Mouse (Mus musculus) intestine, postnatal 0 days (tissue): ENCODE measurements around the gene Plin2. TPM values are rescaled to one million over a fixed set of nuclear protein-coding genes. Genes with fewer than 3 reads are reported as not detected.
A peak's percentile ranks its signal among the peaks of the same experiment; 100 is the strongest.

Source experiments
- ATAC-seq: fragments of 200-750 bp; cut with Nextera tagmentation; 2 replicates; pipeline ENCODE4 v1.8.0; 2017; ENCODE audit warnings: mild to moderate bottlenecking, moderate TSS enrichment, moderate library complexity
- H3K27ac ChIP-seq: fragments of 300-500 bp; sonication (generic); 2 replicates; pipeline ENCODE4 v1.5.1; 2014; ENCODE audit warnings: mild to moderate bottlenecking, low read depth, low read length, moderate library complexity
- H3K27me3 ChIP-seq: fragments of 300-500 bp; sonication (generic); replicated peaks from 2 replicates; pipeline ENCODE4 v1.6.1; 2014; ENCODE audit warnings: low read length, mixed read lengths; ENCODE audit not compliant: control insufficient read depth, insufficient read depth
- H3K36me3 ChIP-seq: fragments of 300-500 bp; sonication (generic); 2 replicates; pipeline ENCODE4 v1.6.1; 2014; ENCODE audit warnings: mild to moderate bottlenecking, moderate library complexity; ENCODE audit not compliant: control insufficient read depth, insufficient read depth
- H3K4me1 ChIP-seq: fragments of 300-500 bp; sonication (generic); replicated peaks from 2 replicates; pipeline ENCODE4 v1.6.1; 2014; ENCODE audit warnings: antibody characterized with exemption, low read length, mixed read lengths; ENCODE audit not compliant: control insufficient read depth, insufficient read depth
- H3K4me2 ChIP-seq: fragments of 300-500 bp; sonication (generic); replicated peaks from 2 replicates; pipeline ENCODE4 v1.6.1; 2014; ENCODE audit warnings: low read depth, mild to moderate bottlenecking, moderate library complexity
- H3K4me3 ChIP-seq: fragments of 300-500 bp; sonication (generic); 2 replicates; pipeline ENCODE4 v1.5.1; 2014; ENCODE audit warnings: low read depth, low read length
- H3K9ac ChIP-seq: fragments of 300-500 bp; sonication (generic); 2 replicates; pipeline ENCODE4 v1.6.1; 2014; ENCODE audit warnings: mild to moderate bottlenecking, low read depth, low read length
- H3K9me3 ChIP-seq: fragments of 300-500 bp; sonication (generic); 2 replicates; pipeline ENCODE4 v1.6.1; 2016; ENCODE audit warnings: mixed run types; ENCODE audit not compliant: control insufficient read depth
- CTCF ChIP-seq: sonication (generic); IDR thresholded peaks from 2 replicates; pipeline ENCODE4 v1.5.1; 2016; ENCODE audit warnings: low read depth, mild to moderate bottlenecking, control low read depth, antibody characterized with exemption, moderate library complexity
- WGBS: fragments of 180-500 bp; shearing (Covaris S2); extraction: QIAGEN DNeasy Blood & Tissue Kit; methylation state at CpG from one replicate; pipeline ENCODE4 v1.1.7; 2014; 5-methylcytosine and 5-hydroxymethylcytosine counted together
- polyA plus RNA-seq: library from polyadenylated mRNA; unstranded; fragments of >200 nt; fragmentation: Nextera tagmentation; extraction: Ambion mirVana; gene quantifications from 2 replicates; pipeline ENCODE4 v1.2.1, GENCODE M21; 2015

Gene Plin2
- polyA plus RNA-seq, 1 experiment from 2014 or later, result 531 TPM

DNA sequence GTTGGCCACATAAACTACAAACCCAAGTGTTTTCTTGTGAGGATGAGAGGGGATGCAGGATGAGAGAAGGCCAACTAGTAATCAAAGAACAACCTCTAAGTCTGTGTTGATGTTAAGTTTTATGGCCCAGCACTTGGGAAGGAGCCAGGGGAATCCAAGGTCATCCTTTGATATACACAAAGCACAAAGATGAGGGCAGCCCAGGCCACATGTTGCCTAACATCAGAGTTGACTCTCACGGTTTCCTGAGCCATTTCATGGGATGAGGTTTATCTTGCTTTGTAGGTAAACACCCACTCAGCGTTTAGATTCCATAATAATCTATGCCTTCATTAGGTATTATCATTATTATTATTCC, 16.1 kb upstream of the Plin2 start:
- H3K27me3 ChIP-seq, result no peaks in the 10 kb centered on the region
- no peak overlapping the region for H3K27ac ChIP-seq
- ATAC-seq, result peak; percentile 20
- H3K36me3 ChIP-seq, result no peaks in the 10 kb centered on the region
- no peak overlapping the region for H3K4me2 ChIP-seq
- H3K4me1 ChIP-seq, result peaks cover 8% of the 10 kb centered on the region; the same call in 1 of the 2 replicates
- H3K9ac ChIP-seq, result no peak overlapping the region
- H3K4me3 ChIP-seq, result no peak overlapping the region
- no peaks in the 10 kb centered on the region for H3K9me3 ChIP-seq
- 13% methylated on average over 2 of the region's 2 CpGs for WGBS
- TF ChIP-seq CTCF, result no peak

GRCm38 (mm10) chr4:86685231-86686008, 15.6 kb upstream of the Plin2 start:
- Histone ChIP-seq H3K4me2 (no peak overlapping the region), H3K4me1 (peaks cover 8% of the 10 kb centered on the region; the same call in 1 of the 2 replicates), H3K4me3 (no peak overlapping the region), H3K9ac (no peak overlapping the region), H3K27me3 (no peaks in the 10 kb centered on the region), H3K27ac (no peak overlapping the region), H3K36me3 (no peaks in the 10 kb centered on the region), H3K9me3 (no peaks in the 10 kb centered on the region)
- WGBS, result 66% methylated on average over 11 of the region's 11 CpGs
- no peak for ATAC-seq
- TF ChIP-seq CTCF, result no peak

DNA sequence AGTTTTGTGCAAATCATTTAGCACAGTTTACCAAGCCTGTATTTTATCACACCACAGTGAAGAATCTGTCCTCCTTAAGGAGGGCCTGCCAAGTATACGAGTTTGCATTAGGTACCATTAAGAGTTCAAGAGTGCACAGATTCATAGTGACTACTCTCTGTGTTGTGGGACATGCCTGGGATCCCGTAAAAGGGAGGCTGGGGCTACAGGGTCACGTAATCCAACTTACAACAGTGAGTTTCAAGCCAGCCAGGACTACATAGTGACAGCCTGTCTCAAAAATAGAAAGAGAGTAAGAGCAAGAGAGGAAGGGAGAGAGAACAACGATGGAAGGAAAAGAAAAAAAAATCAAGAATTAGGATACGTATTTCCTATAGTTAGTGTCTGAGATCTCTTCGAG, 14.9 kb upstream of the Plin2 start:
- Histone ChIP-seq H3K9me3 (no peaks in the 10 kb centered on the region), H3K27me3 (no peaks in the 10 kb centered on the region), H3K9ac (no peak overlapping the region), H3K27ac (no peak overlapping the region), H3K4me1 (peaks cover 8% of the 10 kb centered on the region; the same call in 1 of the 2 replicates), H3K4me2 (no peak overlapping the region), H3K4me3 (no peak overlapping the region), H3K36me3 (no peaks in the 10 kb centered on the region)
- no peak for ATAC-seq
- no peak for TF ChIP-seq CTCF
- 77% methylated on average over 6 of the region's 6 CpGs for WGBS

GRCm38 (mm10) chr4:86683746-86684145, 13.9 kb upstream of the Plin2 start:
- Histone ChIP-seq H3K9ac (no peak overlapping the region), H3K4me3 (no peak overlapping the region), H3K27me3 (no peaks in the 10 kb centered on the region), H3K36me3 (no peaks in the 10 kb centered on the region), H3K4me2 (no peak overlapping the region), H3K9me3 (no peaks in the 10 kb centered on the region), H3K27ac (no peak overlapping the region), H3K4me1 (0 out of 2 replicates have a peak, but pooled peaks cover 2% of the 10 kb centered on the region)
- no peak for TF ChIP-seq CTCF
- no peak for ATAC-seq
- 88% methylated on average over 5 of the region's 5 CpGs for WGBS

GRCm38 (mm10) chr4:86683280-86683679, 13.4 kb upstream of the Plin2 start:
- H3K9me3 ChIP-seq, result no peaks in the 10 kb centered on the region
- no peak overlapping the region for H3K27ac ChIP-seq
- no peak overlapping the region for H3K4me2 ChIP-seq
- no peak overlapping the region for H3K9ac ChIP-seq
- no peaks in the 10 kb centered on the region for H3K27me3 ChIP-seq
- H3K4me1 ChIP-seq, result 0 out of 2 replicates have a peak, but pooled peaks cover 2% of the 10 kb centered on the region
- H3K4me3 ChIP-seq, result no peak overlapping the region
- no peak for ATAC-seq
- no peak for TF ChIP-seq CTCF
- H3K36me3 ChIP-seq, result no peaks in the 10 kb centered on the region
- WGBS, result 93% methylated on average over 5 of the region's 5 CpGs

GRCm38 (mm10) chr4:86681846-86682245, 12.0 kb upstream of the Plin2 start:
- ATAC-seq, result no peak
- Histone ChIP-seq H3K27me3 (no peaks in the 10 kb centered on the region), H3K4me2 (no peak overlapping the region), H3K9me3 (no peaks in the 10 kb centered on the region), H3K4me3 (no peak overlapping the region), H3K9ac (no peak overlapping the region), H3K27ac (no peak overlapping the region), H3K36me3 (no peaks in the 10 kb centered on the region), H3K4me1 (0 out of 2 replicates have a peak, but pooled peaks cover 2% of the 10 kb centered on the region)
- 64% methylated on average over 2 of the region's 2 CpGs for WGBS
- TF ChIP-seq CTCF, result no peak
